Mouse (Mus musculus) midbrain, embryonic 15.5 days (tissue): ENCODE measurements around the gene Vps26a. TPM values are rescaled to one million over a fixed set of nuclear protein-coding genes. Genes with fewer than 3 reads are reported as not detected.

Experiments used
- ATAC-seq: fragments of 200-750 bp; cut with Nextera tagmentation; replicated peaks from 2 replicates; pipeline ENCODE4 v1.8.0; 2017; ENCODE audit warnings: moderate TSS enrichment
- H3K27ac ChIP-seq: fragments of 300-500 bp; sonication (generic); 2 replicates; pipeline ENCODE4 v1.5.1; 2015; ENCODE audit warnings: mild to moderate bottlenecking, inconsistent platforms
- H3K27me3 ChIP-seq: fragments of 300-500 bp; sonication (generic); replicated peaks from 2 replicates; pipeline ENCODE4 v1.6.1; 2015; ENCODE audit warnings: inconsistent platforms
- H3K36me3 ChIP-seq: fragments of 300-500 bp; sonication (generic); replicated peaks from 2 replicates; pipeline ENCODE4 v1.6.1; 2015; ENCODE audit warnings: inconsistent platforms
- H3K4me1 ChIP-seq: fragments of 300-500 bp; sonication (generic); 2 replicates; pipeline ENCODE4 v1.6.1; 2015; ENCODE audit warnings: inconsistent platforms
- H3K4me2 ChIP-seq: fragments of 300-500 bp; sonication (generic); 2 replicates; pipeline ENCODE4 v1.6.1; 2015; ENCODE audit warnings: inconsistent platforms, mild to moderate bottlenecking, moderate library complexity
- H3K4me3 ChIP-seq: fragments of 300-500 bp; sonication (generic); 2 replicates; pipeline ENCODE4 v1.5.1; 2015; ENCODE audit warnings: mild to moderate bottlenecking, inconsistent platforms
- H3K9ac ChIP-seq: fragments of 300-500 bp; sonication (generic); 2 replicates; pipeline ENCODE4 v1.6.1; 2015; ENCODE audit warnings: mild to moderate bottlenecking, inconsistent platforms
- H3K9me3 ChIP-seq: fragments of 300-500 bp; sonication (generic); 2 replicates; pipeline ENCODE4 v1.6.1; 2016; ENCODE audit warnings: inconsistent platforms
- WGBS: fragments of 180-500 bp; shearing (Covaris S2); methylation state at CpG from one replicate; pipeline ENCODE4 v1.1.7; 2015; ENCODE audit warnings: mixed read lengths; 5-methylcytosine and 5-hydroxymethylcytosine counted together
- polyA plus RNA-seq: library from polyadenylated mRNA; unstranded; fragments of >200 nt; fragmentation: Nextera tagmentation; extraction: Ambion mirVana; gene quantifications from 2 replicates; pipeline ENCODE4 v1.2.1, GENCODE M21; 2015

Gene Vps26a
- polyA plus RNA-seq = 52.6 and 55.0 TPM in 2 replicates

DNA sequence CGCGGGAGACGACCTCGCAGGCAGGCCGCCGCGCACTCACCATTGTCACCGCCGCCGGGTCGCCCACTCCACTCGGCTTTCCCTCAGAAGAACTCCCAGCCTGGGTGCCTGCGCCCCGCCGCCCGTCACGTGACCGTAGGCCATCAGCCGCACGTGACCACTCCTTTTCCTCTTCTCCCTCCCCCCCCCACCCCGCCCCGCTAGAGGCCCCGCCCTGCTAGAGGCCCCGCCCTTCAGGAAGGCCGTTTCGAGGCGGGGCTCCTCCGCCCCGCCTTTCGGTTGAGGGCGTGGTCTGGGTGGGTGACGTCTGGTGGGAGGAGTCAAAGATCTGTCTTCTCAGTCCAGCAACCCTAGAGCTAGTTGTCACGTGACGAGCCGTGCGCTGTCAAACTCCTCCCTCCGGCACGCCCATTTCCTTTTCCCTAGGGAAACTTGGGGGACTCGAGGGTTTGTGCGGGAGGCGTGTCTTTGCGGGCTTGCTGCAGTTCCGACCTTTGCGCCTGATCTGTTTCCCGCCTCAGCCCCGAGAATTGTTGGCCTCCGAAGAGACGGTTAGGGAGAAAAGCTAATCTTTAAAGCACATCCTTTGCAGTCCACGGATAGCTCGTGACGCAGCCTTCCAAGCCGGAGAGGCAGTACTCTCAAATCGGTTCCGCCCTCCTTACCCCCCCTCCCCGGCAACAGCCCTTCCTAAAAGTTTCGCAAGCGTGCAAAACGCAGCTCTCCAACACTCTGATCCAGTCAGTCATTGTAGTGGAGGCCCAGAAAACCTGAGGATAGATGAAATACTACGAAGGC lies at the start of gene Vps26a:
Gene Vps26a, minus strand, starts transcription at position 188 of the 798 bp plus-strand sequence.
- Histone ChIP-seq H3K4me3 (peak within 1 kb of the TSS; percentile 85), H3K4me2 (peak within 1 kb of the TSS; percentile 70), H3K27ac (peak within 1 kb of the TSS; percentile 85), H3K36me3 (no peaks in the 10 kb centered on the region), H3K9ac (peak within 1 kb of the TSS; percentile 80), H3K9me3 (no peaks in the 10 kb centered on the region), H3K27me3 (no peaks in the 10 kb centered on the region), H3K4me1 (peaks cover 17% of the 10 kb centered on the region)
- WGBS = under 1% methylated on average over 59 of the region's 59 CpGs
- peak; percentile 91 for ATAC-seq

DNA sequence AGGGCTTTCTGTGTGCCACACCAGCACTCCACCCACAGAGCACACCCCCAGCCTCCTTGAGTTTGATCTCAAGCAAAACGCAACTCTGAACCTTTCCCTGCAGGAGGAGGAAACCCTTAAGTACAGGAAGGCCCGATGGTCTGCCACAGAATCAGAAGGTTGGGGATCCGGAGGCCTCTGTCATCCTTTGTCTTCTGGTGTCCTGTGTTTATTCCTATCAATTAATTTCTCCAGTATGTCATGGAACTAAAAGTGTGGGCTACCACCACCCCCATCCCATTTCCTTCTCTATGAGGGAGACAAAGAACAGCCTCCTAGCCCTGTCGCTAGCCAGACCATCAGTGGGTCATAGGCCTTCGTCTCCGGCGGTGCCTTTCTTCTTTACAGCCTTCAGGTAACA lies 47.9 kb upstream of the Vps26a start:
- no peaks in the 10 kb centered on the region for H3K36me3 ChIP-seq
- H3K9me3 ChIP-seq = no peaks in the 10 kb centered on the region
- 81% methylated on average over 7 of the region's 7 CpGs for WGBS
- H3K27ac ChIP-seq = no peak overlapping the region
- no peak for ATAC-seq
- H3K27me3 ChIP-seq = no peaks in the 10 kb centered on the region
- no peak overlapping the region for H3K4me3 ChIP-seq
- H3K4me2 ChIP-seq = no peak overlapping the region
- H3K9ac ChIP-seq = no peak overlapping the region
- no peaks in the 10 kb centered on the region for H3K4me1 ChIP-seq

DNA sequence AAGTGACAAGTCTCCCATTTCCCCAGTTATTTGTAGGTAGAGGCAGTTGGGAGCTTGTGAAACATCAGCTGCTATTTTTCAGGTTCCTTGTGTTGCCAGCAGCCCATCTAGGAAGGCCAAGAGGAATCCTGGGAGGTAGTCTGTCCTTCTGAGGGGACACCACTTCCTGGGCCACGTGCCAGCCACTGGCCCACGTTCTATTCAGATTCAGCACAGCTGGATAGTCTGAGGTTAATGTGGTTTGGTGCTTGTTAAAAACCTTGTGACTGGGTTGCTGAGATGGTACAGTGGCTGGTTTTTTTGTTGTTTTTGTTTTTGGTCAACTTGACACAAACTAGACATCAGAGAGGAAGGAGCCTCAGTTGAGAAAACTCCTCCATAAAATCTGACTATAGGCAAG lies 46.2 kb upstream of the Vps26a start:
- H3K36me3 ChIP-seq = no peaks in the 10 kb centered on the region

DNA sequence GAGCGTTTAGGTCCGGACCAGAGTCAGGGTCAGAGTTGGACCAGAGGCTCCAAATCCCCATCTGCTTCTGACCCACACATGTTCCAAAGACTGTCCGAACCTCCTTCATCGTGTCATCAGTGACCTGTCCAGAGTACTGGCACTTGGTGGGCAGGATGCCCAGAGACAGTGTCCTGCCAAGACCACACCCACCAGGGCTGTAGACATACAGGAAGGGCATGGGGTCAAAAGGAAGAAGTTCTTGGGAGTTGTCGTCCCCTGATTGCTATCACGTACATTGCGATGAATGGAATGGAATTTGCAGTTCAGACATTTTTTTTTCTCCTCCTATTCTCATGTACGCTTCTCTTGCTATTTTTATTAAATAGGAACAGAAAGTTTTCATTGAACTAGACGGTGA lies 43.6 kb upstream of the Vps26a start:
- Histone ChIP-seq H3K36me3 (no peaks in the 10 kb centered on the region), H3K4me3 (no peak overlapping the region), H3K9ac (no peak overlapping the region), H3K4me2 (no peak overlapping the region), H3K27me3 (no peaks in the 10 kb centered on the region), H3K9me3 (no peaks in the 10 kb centered on the region), H3K27ac (no peak overlapping the region), H3K4me1 (no peaks in the 10 kb centered on the region)
- ATAC-seq = no peak
- 87% methylated on average over 9 of the region's 9 CpGs for WGBS

More for the DNA sequence above, 46.2 kb upstream of the Vps26a start:
- no peak overlapping the region for H3K4me3 ChIP-seq
- no peak overlapping the region for H3K9ac ChIP-seq
- H3K27ac ChIP-seq = no peak overlapping the region
- no peaks in the 10 kb centered on the region for H3K27me3 ChIP-seq
- no peaks in the 10 kb centered on the region for H3K9me3 ChIP-seq
- 50% methylated on average over 2 of the region's 2 CpGs for WGBS
- no peak overlapping the region for H3K4me2 ChIP-seq
- no peak for ATAC-seq
- H3K4me1 ChIP-seq = no peaks in the 10 kb centered on the region

DNA sequence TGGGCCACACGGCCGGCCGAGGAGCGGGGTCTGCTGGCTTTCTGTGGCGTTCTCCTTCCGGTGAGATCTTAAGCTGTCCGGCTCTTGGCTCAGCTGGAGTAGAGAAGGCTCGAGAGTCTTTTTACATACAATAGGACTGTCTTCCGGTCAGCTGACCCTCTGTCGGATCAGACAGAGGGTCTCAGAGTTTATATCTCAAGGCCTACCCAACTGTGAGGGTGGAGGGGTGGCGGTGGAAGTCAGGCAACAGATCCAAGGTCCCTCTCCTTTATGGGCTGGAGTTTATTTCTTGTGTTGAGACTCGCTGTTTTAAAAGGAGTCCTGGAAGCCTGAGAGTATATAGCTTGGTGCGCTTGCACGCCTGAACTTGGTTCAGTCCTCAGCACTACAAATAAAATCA lies 40.7 kb upstream of the Vps26a start, which contains the start of gene Srgn:
Gene Srgn, minus strand, starts transcription at position 101 of the 400 bp plus-strand sequence.
- no peaks in the 10 kb centered on the region for H3K9me3 ChIP-seq
- no peak within 1 kb of the TSS for H3K27ac ChIP-seq
- no peak within 1 kb of the TSS for H3K4me2 ChIP-seq
- H3K36me3 ChIP-seq = no peaks in the 10 kb centered on the region
- no peaks in the 10 kb centered on the region for H3K27me3 ChIP-seq
- WGBS = 83% methylated on average over 14 of the region's 14 CpGs
- ATAC-seq = no peak
- no peak within 1 kb of the TSS for H3K4me3 ChIP-seq
- no peaks in the 10 kb centered on the region for H3K4me1 ChIP-seq
- no peak within 1 kb of the TSS for H3K9ac ChIP-seq

DNA sequence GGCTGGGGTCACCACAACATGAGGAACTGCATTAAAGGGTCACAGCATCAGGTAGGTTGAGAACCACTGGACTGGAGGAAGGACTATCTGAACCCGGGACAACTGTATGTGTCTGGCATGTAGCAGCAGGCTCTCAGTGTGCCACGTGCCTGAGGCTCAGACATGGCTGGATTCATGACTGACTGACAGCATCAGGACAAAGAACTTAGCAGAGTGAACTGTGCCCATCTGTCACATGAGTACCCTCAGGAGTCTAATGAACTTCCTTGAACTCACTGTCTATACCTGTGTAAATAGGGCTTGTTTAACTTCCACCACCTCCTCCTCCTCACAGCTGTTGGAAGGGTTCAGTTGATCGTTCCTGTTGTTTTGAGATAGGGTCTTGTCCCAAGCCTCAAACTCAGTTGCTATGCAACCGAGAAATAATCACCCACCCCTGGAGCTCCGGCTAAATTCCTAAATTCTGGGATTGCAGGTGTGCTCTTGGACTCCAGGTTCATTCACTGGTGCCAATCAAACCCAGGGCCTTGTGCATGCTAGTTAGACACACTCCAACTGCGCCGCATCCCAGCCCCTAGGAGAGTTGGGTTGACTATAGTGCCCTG lies 35.8 kb upstream of the Vps26a start:
- Histone ChIP-seq H3K36me3 (no peaks in the 10 kb centered on the region), H3K27me3 (no peaks in the 10 kb centered on the region), H3K27ac (no peak overlapping the region), H3K4me2 (no peak overlapping the region), H3K4me3 (no peak overlapping the region), H3K9me3 (no peaks in the 10 kb centered on the region), H3K4me1 (no peaks in the 10 kb centered on the region), H3K9ac (no peak overlapping the region)
- whole genome bisulfite sequencing = 77% methylated on average over 7 of the region's 7 CpGs
- no peak for ATAC-seq

DNA sequence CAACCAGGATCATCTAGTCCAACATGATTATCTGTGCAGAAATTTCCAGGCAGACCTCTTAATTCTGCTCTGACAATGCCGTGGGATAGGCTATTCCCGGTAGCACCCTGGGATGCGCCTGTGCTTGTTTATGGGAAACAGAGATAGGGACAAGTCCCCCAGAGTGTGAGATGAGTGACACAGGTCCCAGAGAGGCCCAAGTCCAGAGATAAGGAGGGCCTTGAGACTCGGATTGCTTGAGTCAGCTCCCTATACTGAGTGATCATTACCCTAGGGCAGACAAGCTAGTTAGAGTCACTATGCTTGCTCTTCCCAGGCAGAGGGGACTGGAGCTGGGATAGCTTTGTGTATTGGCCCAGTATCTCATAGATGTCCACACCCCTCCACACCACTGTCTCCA lies 35.2 kb upstream of the Vps26a start:
- no peaks in the 10 kb centered on the region for H3K27me3 ChIP-seq
- H3K9me3 ChIP-seq = no peaks in the 10 kb centered on the region
- no peak overlapping the region for H3K27ac ChIP-seq
- no peak for ATAC-seq
- no peaks in the 10 kb centered on the region for H3K4me1 ChIP-seq
- no peak overlapping the region for H3K4me3 ChIP-seq
- no peaks in the 10 kb centered on the region for H3K36me3 ChIP-seq
- WGBS = 82% methylated on average over 4 of the region's 4 CpGs
- H3K9ac ChIP-seq = no peak overlapping the region
- no peak overlapping the region for H3K4me2 ChIP-seq

DNA sequence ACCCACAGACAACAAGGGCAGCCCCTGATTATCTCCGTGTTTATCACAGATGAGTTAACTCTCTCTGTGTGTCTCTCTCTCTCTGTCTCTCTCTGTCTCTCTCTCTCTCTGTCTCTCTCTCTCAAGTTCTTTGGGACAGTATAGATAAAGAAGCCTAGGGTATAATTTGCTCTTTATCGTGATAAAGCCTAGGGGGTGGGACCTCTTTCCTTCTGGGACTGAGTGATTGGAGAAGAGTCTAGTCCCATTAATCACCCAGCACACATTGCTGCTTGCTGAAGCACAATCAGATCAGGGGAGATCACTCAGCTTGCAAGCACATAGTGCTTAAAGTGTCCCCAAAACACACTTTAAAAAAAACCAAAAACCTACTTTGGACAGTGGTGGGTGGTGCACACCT lies 34.3 kb upstream of the Vps26a start:
- Histone ChIP-seq H3K27me3 (no peaks in the 10 kb centered on the region), H3K27ac (no peak overlapping the region), H3K4me2 (no peak overlapping the region), H3K9ac (no peak overlapping the region), H3K4me3 (no peak overlapping the region), H3K36me3 (no peaks in the 10 kb centered on the region), H3K4me1 (no peaks in the 10 kb centered on the region), H3K9me3 (no peaks in the 10 kb centered on the region)
- WGBS = 80% methylated on average over 2 of the region's 2 CpGs
- ATAC-seq = no peak

DNA sequence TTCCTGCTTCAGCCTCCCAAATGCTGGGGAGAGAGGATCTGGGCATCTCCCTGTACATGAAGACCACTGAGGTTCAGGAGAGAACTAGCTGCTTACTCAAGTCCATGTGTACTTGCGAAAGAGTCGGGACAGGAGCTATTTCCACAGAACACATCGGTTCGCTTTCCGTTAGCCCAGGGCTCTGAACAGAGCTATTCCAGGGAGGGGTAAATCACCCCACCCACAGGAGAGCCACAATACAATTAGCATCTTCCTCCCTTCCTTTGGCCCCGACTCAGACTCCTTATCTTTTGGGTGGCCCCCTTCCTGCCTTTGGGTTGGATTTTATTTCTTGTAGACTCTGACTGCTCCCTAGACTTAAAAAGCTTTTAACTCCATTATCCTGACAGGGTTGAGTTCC lies 30.9 kb upstream of the Vps26a start:
- ATAC-seq = no peak
- H3K27ac ChIP-seq = no peak overlapping the region
- H3K9ac ChIP-seq = no peak overlapping the region
- H3K4me1 ChIP-seq = no peaks in the 10 kb centered on the region
- H3K9me3 ChIP-seq = no peaks in the 10 kb centered on the region
- H3K36me3 ChIP-seq = no peaks in the 10 kb centered on the region
- no peak overlapping the region for H3K4me3 ChIP-seq
- 87% methylated on average over 6 of the region's 6 CpGs for WGBS
- no peak overlapping the region for H3K4me2 ChIP-seq
- no peaks in the 10 kb centered on the region for H3K27me3 ChIP-seq

DNA sequence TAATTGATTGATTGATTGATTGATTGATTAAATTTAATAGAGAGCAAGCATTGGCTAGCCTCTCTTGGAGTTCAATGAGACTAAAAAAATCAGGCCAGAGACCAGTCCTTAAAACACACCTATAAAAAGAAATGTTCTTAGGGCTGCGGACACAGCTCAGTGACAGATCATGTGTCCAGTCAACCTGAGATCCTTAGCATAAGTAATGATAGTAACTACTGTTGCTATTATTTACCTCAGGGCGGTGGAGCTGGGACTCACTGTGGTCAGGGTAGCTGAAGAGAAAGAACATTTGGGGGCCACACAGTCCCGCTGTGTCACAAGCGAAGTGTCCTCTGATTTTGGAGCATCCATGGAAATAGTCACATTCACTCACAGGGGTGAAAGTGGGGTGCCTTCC lies 26.2 kb upstream of the Vps26a start:
- Histone ChIP-seq H3K27ac (no peak overlapping the region), H3K9ac (no peak overlapping the region), H3K4me1 (no peaks in the 10 kb centered on the region), H3K4me2 (no peak overlapping the region), H3K4me3 (no peak overlapping the region), H3K27me3 (0 out of 2 replicates have a peak, but pooled peaks cover 2% of the 10 kb centered on the region), H3K9me3 (no peaks in the 10 kb centered on the region), H3K36me3 (no peaks in the 10 kb centered on the region)
- ATAC-seq = no peak
- 90% methylated on average over 4 of the region's 4 CpGs for WGBS

DNA sequence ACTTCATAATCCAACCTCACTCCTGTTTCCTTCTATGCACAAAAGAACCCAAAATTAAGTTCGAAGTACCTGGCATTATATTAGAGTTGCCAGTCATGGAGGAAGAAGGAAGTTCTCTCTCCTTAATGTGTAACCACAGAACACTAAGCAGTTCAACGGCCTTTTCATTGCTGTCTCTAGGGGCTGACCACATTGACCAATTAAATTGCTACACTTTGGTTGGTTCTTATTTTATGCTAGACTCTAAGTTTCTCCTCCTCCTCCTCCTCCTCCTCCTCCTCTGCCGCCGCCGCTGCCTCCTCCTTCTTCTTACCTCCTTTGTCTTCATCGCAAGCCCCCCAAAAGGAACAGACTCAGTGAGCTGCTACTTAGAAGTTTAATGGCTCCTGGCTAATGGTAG lies 24.9 kb upstream of the Vps26a start:
- WGBS = 86% methylated on average over 6 of the region's 6 CpGs
- no peaks in the 10 kb centered on the region for H3K9me3 ChIP-seq

DNA sequence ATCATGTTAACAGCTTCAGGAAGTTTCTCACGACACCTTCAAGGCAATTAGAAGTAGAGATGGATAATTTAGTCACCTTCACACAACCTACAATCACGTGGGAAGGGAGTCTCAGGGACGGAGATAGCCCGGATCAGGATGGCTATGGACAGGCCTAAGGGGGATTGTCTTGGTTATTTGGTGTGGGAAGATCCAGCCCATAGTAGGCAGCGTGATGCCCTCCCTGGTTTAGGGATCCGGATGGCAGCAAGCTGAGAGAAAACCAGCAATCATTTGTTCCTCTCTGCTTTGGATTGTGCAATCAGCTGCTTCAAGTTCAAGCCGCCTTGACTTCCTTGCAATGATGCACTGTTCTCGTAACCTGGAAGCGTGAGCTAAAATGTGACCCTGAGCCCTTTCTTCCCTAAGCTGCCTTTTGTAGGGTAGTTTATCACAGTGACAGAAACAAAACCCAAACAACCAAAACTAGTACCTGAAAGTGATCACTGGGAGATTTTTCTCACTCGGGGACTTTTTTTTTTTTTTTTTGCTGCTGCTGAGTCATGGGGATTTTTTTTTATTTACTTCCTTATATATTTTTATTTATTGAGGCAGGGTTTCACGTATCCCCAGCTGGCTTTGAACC lies 22.5 kb upstream of the Vps26a start:
- Histone ChIP-seq H3K4me3 (no peak overlapping the region), H3K27ac (no peak overlapping the region), H3K36me3 (no peaks in the 10 kb centered on the region), H3K9ac (no peak overlapping the region), H3K9me3 (no peaks in the 10 kb centered on the region), H3K4me2 (no peak overlapping the region), H3K4me1 (no peaks in the 10 kb centered on the region), H3K27me3 (0 out of 2 replicates have a peak, but pooled peaks cover 8% of the 10 kb centered on the region)
- 69% methylated on average over 11 of the region's 11 CpGs for WGBS
- ATAC-seq = no peak

More for the DNA sequence above, 24.9 kb upstream of the Vps26a start:
- Histone ChIP-seq H3K4me3 (no peak overlapping the region), H3K27ac (no peak overlapping the region), H3K36me3 (no peaks in the 10 kb centered on the region), H3K27me3 (0 out of 2 replicates have a peak, but pooled peaks cover 8% of the 10 kb centered on the region), H3K4me1 (no peaks in the 10 kb centered on the region), H3K4me2 (no peak overlapping the region), H3K9ac (no peak overlapping the region)
- ATAC-seq = no peak
